Mouse (Mus musculus) central nervous system, embryonic 11.5 days (tissue): ENCODE data around the gene Olfr818. TPM values are rescaled to one million over a fixed set of nuclear protein-coding genes. Genes with fewer than 3 reads are reported as not detected.

Experiments used
- polyA plus RNA-seq: library from polyadenylated mRNA; depleted of rRNA; stranded (reverse); fragments of >200 nt; gene quantifications from 2 replicates; pipeline ENCODE4 v1.2.3, GENCODE M21; 2012; rRNA removed

Olfr818 gene
- not detected in 2 replicates for polyA plus RNA-seq

DNA sequence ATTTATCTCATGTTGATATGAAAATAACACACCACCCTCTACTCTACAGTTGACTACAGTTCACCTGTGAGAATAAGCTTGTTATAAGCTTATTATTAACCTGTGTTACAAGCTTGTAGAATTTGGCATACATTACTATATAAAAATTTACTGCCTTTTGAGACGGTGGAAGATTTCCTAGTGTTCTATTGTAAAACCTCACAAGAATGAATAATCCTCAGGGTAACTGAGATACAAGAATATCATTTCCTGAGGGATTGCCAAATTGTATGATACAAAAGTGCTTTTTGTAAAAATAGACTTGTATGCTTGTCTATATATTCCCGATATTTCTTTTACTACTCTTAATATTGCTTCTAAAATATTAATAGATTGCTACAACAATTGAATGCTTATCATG is at the start of gene Olfr818:
Gene Olfr818, minus strand, starts transcription at position 101 of the 400 bp plus-strand sequence.

GRCm38 (mm10) chr10:129984962-129985361 is 36.1 kb upstream of the Olfr818 start, which contains the start of gene Gm10310:
Gm10310 (minus strand) TSS chr10:129985062.

GRCm38 (mm10) chr10:129976040-129976439 is 27.1 kb upstream of the Olfr818 start, which contains the start of gene Olfr247:
Olfr247 (minus strand) TSS chr10:129976140.

GRCm38 (mm10) chr10:129967166-129967565 is 18.3 kb upstream of the Olfr818 start, which contains the start of gene Olfr819:
Olfr819 (minus strand) TSS chr10:129967266.

DNA sequence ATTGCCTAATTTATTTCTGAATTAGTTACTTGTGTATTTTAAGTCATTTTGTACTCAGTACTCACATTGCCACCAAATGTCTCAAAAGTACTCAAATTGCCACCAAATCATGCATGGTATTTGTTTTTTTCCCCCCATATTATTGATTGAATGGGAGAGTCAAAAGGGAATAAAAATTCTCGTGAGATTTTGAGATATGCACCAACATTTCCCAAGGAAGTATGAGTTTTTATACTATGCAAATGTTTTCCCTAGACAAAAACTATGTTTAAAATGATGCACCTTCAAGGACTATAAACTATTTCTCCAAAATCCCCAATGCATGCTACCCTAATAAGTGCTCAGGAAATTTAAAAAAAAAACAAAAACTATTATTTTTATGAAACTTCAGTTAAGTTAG is 33.4 kb downstream of the Olfr818 start, which contains the start of gene Olfr816:
Gene Olfr816, minus strand, starts transcription at position 101 of the 400 bp plus-strand sequence.

DNA sequence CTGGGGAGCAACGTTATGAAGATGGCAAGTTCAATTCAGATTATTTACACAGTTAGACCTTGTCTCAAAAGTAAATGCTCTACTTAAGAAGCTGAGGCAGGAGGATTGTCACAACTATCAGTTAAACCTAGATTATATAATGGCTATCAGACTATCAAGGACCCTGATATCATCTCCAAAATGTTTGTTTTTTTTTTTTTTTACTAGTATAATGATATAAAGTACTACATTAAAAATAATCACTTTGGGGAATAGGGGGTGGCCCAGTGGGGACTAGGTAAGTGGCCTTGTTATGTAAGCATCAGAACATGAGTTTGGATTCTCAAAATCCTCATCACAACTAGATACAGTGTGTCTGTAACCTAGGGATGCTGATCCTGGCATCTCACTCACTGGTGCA is 43.1 kb downstream of the Olfr818 start, which contains the start of gene Olfr815:
Gene Olfr815, minus strand, starts transcription at position 101 of the 400 bp plus-strand sequence.

Other genes starting within 250 kb of the Olfr818 start
- not detected in 2 replicates for gene Olfr804, start 245.9 kb downstream of the Olfr818 start, polyA plus RNA-seq
- not detected in 2 replicates for gene Olfr805, start 219.7 kb downstream of the Olfr818 start, polyA plus RNA-seq
- not detected in 2 replicates for gene Olfr806, start 207.2 kb downstream of the Olfr818 start, polyA plus RNA-seq
- gene Olfr807, start 191.3 kb downstream of the Olfr818 start, polyA plus RNA-seq, result not detected in 2 replicates
- gene Olfr808, start 183.6 kb downstream of the Olfr818 start, polyA plus RNA-seq, result not detected in 2 replicates
- gene Olfr809, start 174.5 kb downstream of the Olfr818 start, polyA plus RNA-seq, result not detected in 2 replicates
- not detected in 2 replicates for gene Olfr810, start 154.2 kb downstream of the Olfr818 start, polyA plus RNA-seq
- gene Olfr811, start 144.7 kb downstream of the Olfr818 start, polyA plus RNA-seq, result not detected in 2 replicates
- gene Olfr812, start 103.0 kb downstream of the Olfr818 start, polyA plus RNA-seq, result not detected in 2 replicates
- not detected in 2 replicates for gene Olfr813, start 93.7 kb downstream of the Olfr818 start, polyA plus RNA-seq
- gene Olfr814, start 69.2 kb downstream of the Olfr818 start, polyA plus RNA-seq, result not detected in 2 replicates
- gene Olfr815, start 43.2 kb downstream of the Olfr818 start, polyA plus RNA-seq, result not detected in 2 replicates
- not detected in 2 replicates for gene Olfr816, start 33.5 kb downstream of the Olfr818 start, polyA plus RNA-seq
- not detected in 2 replicates for gene Olfr819, start 18.2 kb upstream of the Olfr818 start, polyA plus RNA-seq
- gene Olfr247, start 27.0 kb upstream of the Olfr818 start, polyA plus RNA-seq, result not detected in 2 replicates
- not detected in 2 replicates for gene Gm10310, start 36.0 kb upstream of the Olfr818 start, polyA plus RNA-seq
- gene Olfr820, start 63.5 kb upstream of the Olfr818 start, polyA plus RNA-seq, result not detected in 2 replicates
- gene Olfr821, start 81.2 kb upstream of the Olfr818 start, polyA plus RNA-seq, result not detected in 2 replicates
- gene Olfr822, start 122.1 kb upstream of the Olfr818 start, polyA plus RNA-seq, result not detected in 2 replicates
- not detected in 2 replicates for gene Olfr823, start 166.3 kb upstream of the Olfr818 start, polyA plus RNA-seq
- not detected in 2 replicates for gene Olfr824, start 180.9 kb upstream of the Olfr818 start, polyA plus RNA-seq
- not detected in 2 replicates for gene Olfr825, start 217.7 kb upstream of the Olfr818 start, polyA plus RNA-seq
- not detected in 2 replicates for gene Olfr826, start 235.1 kb upstream of the Olfr818 start, polyA plus RNA-seq